Mouse (Mus musculus): ENCODE results near the gene Usp44. TPM values are rescaled to one million over a fixed set of nuclear protein-coding genes. Genes with fewer than 3 reads are reported as not detected.
"Not testable (repeated sequence)": the region's sequence is repeated elsewhere in the genome, so short reads cannot be mapped to it uniquely, and the experiment has no call there.

The Usp44 gene
- polyA plus RNA-seq (2015; fragmentation: Nextera tagmentation; extraction: Ambion mirVana), result 0.31 and 0.59 TPM in 2 replicates

GRCm38 (mm10) chr10:93830931-93831729, at the start of gene Usp44:
TSS of gene Usp44 (plus strand) at chr10:93831555.
- ATAC-seq (ENCODE audit: insufficient read depth, low FRiP score, low read depth), result no peak
- Histone ChIP-seq H3K4me3 (replicated peaks) (no peak within 1 kb of the TSS; the same call in 1 of the 2 replicates), H3K27ac (no peak within 1 kb of the TSS)

GRCm38 (mm10) chr10:93783216-93784013, 47.9 kb upstream of the Usp44 start:
- WGBS, result 69% methylated on average over 15 of the region's 15 CpGs
- no peak overlapping the region; the same call in 1 of the 2 replicates for H3K27ac ChIP-seq

More at GRCm38 (mm10) chr10:93830931-93831729, at the start of gene Usp44:
- no peaks in the 10 kb centered on the region for H3K36me3 ChIP-seq
- H3K9ac ChIP-seq, result no peak within 1 kb of the TSS
- no peaks in the 10 kb centered on the region for H3K9me3 ChIP-seq
- H3K27me3 ChIP-seq (replicated peaks), result peaks cover 37% of the 10 kb centered on the region
- peak within 1 kb of the TSS; percentile 39 for H3K4me2 ChIP-seq
- H3K4me1 ChIP-seq, result peaks cover 16% of the 10 kb centered on the region
- 14% methylated on average over 22 of the region's 22 CpGs for WGBS

GRCm38 (mm10) chr10:93799711-93800362, 31.5 kb upstream of the Usp44 start:
- Histone ChIP-seq H3K27ac (no peak overlapping the region), H3K36me3 (no peaks in the 10 kb centered on the region), H3K4me3 (replicated peaks) (no peak overlapping the region), H3K27me3 (replicated peaks) (no peaks in the 10 kb centered on the region), H3K9ac (no peak overlapping the region), H3K9me3 (no peaks in the 10 kb centered on the region), H3K4me1 (no peaks in the 10 kb centered on the region), H3K4me2 (no peak overlapping the region)
- no peak for ATAC-seq (ENCODE audit: insufficient read depth, low FRiP score, low read depth)
- WGBS, result 61% methylated on average over 8 of the region's 8 CpGs

More at GRCm38 (mm10) chr10:93783216-93784013, 47.9 kb upstream of the Usp44 start:
- Histone ChIP-seq H3K9me3 (no peaks in the 10 kb centered on the region), H3K9ac (no peak overlapping the region), H3K4me3 (replicated peaks) (no peak overlapping the region), H3K4me2 (no peak overlapping the region), H3K36me3 (no peaks in the 10 kb centered on the region), H3K4me1 (no peaks in the 10 kb centered on the region), H3K27me3 (replicated peaks) (no peaks in the 10 kb centered on the region)
- ATAC-seq (ENCODE audit: insufficient read depth, low FRiP score, low read depth), result no peak

GRCm38 (mm10) chr10:93800363-93800722, 31.0 kb upstream of the Usp44 start:
- Histone ChIP-seq H3K9ac (no peak overlapping the region), H3K4me1 (no peaks in the 10 kb centered on the region), H3K4me2 (no peak overlapping the region), H3K27me3 (replicated peaks) (no peaks in the 10 kb centered on the region), H3K9me3 (no peaks in the 10 kb centered on the region), H3K4me3 (replicated peaks) (no peak overlapping the region), H3K36me3 (no peaks in the 10 kb centered on the region), H3K27ac (no peak overlapping the region)
- ATAC-seq (ENCODE audit: insufficient read depth, low FRiP score, low read depth), result no peak
- 64% methylated on average over 4 of the region's 4 CpGs for WGBS

GRCm38 (mm10) chr10:93800895-93801294, 30.5 kb upstream of the Usp44 start:
- ATAC-seq (ENCODE audit: insufficient read depth, low FRiP score, low read depth), result no peak
- H3K36me3 ChIP-seq, result no peaks in the 10 kb centered on the region
- H3K4me2 ChIP-seq, result no peak overlapping the region
- H3K27me3 ChIP-seq (replicated peaks), result no peaks in the 10 kb centered on the region
- no peak overlapping the region for H3K4me3 ChIP-seq (replicated peaks)
- H3K9me3 ChIP-seq, result no peaks in the 10 kb centered on the region
- no peak overlapping the region for H3K9ac ChIP-seq
- no peak overlapping the region for H3K27ac ChIP-seq
- 81% methylated on average over 5 of the region's 5 CpGs for WGBS
- H3K4me1 ChIP-seq, result no peaks in the 10 kb centered on the region

GRCm38 (mm10) chr10:93803199-93803598, 28.2 kb upstream of the Usp44 start:
- Histone ChIP-seq H3K36me3 (no peaks in the 10 kb centered on the region), H3K9me3 (no peaks in the 10 kb centered on the region), H3K27ac (no peak overlapping the region), H3K9ac (no peak overlapping the region; the same call in 1 of the 2 replicates), H3K4me3 (replicated peaks) (no peak overlapping the region), H3K4me2 (no peak overlapping the region), H3K27me3 (replicated peaks) (no peaks in the 10 kb centered on the region), H3K4me1 (no peaks in the 10 kb centered on the region)
- ATAC-seq (ENCODE audit: insufficient read depth, low FRiP score, low read depth), result no peak
- WGBS, result 68% methylated on average over 6 of the region's 6 CpGs

GRCm38 (mm10) chr10:93809438-93809837, 21.9 kb upstream of the Usp44 start:
- not testable (repeated sequence) for H3K36me3 ChIP-seq; ATAC-seq (ENCODE audit: insufficient read depth, low FRiP score, low read depth); H3K4me3 ChIP-seq (replicated peaks); H3K9me3 ChIP-seq; H3K4me2 ChIP-seq; H3K9ac ChIP-seq; H3K4me1 ChIP-seq; H3K27ac ChIP-seq; H3K27me3 ChIP-seq (replicated peaks)
- 92% methylated on average over 8 of the region's 8 CpGs for whole genome bisulfite sequencing

- Histone ChIP-seq H3K36me3 (no peaks in the 10 kb centered on the region), H3K9me3 (no peaks in the 10 kb centered on the region), H3K4me2 (no peak overlapping the region), H3K9ac (no peak overlapping the region), H3K4me3 (replicated peaks) (no peak overlapping the region), H3K27me3 (replicated peaks) (no peaks in the 10 kb centered on the region), H3K27ac (no peak overlapping the region), H3K4me1 (no peaks in the 10 kb centered on the region)
- no peak for ATAC-seq (ENCODE audit: insufficient read depth, low FRiP score, low read depth)
- WGBS, result 38% methylated on average over 7 of the region's 7 CpGs
Measured at GRCm38 (mm10) chr10:93810590-93811185, 20.7 kb upstream of the Usp44 start.

GRCm38 (mm10) chr10:93812098-93812497, 19.3 kb upstream of the Usp44 start:
- Histone ChIP-seq H3K36me3 (no peaks in the 10 kb centered on the region), H3K27ac (no peak overlapping the region)
- WGBS, result 78% methylated on average over 7 of the region's 7 CpGs

GRCm38 (mm10) chr10:93812774-93813415, 18.5 kb upstream of the Usp44 start:
- Histone ChIP-seq H3K4me3 (replicated peaks) (no peak overlapping the region), H3K27ac (no peak overlapping the region), H3K9me3 (no peaks in the 10 kb centered on the region), H3K27me3 (replicated peaks) (no peaks in the 10 kb centered on the region), H3K4me2 (peak overlapping the region; percentile 41), H3K9ac (no peak overlapping the region), H3K36me3 (no peaks in the 10 kb centered on the region), H3K4me1 (no peaks in the 10 kb centered on the region)
- WGBS, result 14% methylated on average over 10 of the region's 10 CpGs
- ATAC-seq (ENCODE audit: insufficient read depth, low FRiP score, low read depth), result no peak

More at GRCm38 (mm10) chr10:93812098-93812497, 19.3 kb upstream of the Usp44 start:
- Histone ChIP-seq H3K4me1 (no peaks in the 10 kb centered on the region), H3K9me3 (no peaks in the 10 kb centered on the region), H3K9ac (no peak overlapping the region), H3K4me2 (no peak overlapping the region), H3K4me3 (replicated peaks) (no peak overlapping the region), H3K27me3 (replicated peaks) (no peaks in the 10 kb centered on the region)
- no peak for ATAC-seq (ENCODE audit: insufficient read depth, low FRiP score, low read depth)

GRCm38 (mm10) chr10:93813755-93814154, 17.6 kb upstream of the Usp44 start:
- Histone ChIP-seq H3K4me3 (replicated peaks) (no peak overlapping the region), H3K36me3 (no peaks in the 10 kb centered on the region), H3K9ac (no peak overlapping the region), H3K4me1 (no peaks in the 10 kb centered on the region), H3K9me3 (no peaks in the 10 kb centered on the region), H3K27ac (no peak overlapping the region), H3K4me2 (no peak overlapping the region), H3K27me3 (replicated peaks) (no peaks in the 10 kb centered on the region)
- 71% methylated on average over 10 of the region's 10 CpGs for WGBS
- ATAC-seq (ENCODE audit: insufficient read depth, low FRiP score, low read depth), result no peak
